Mouse (Mus musculus) induced T-regulatory cell, adult 2 months (primary cell): ENCODE measurements around the gene Gcnt2.

ENCODE experiments used
- DNase-seq: peaks from one replicate; pipeline ENCODE4 v3.0.0-alpha.2; 2012; ENCODE audit warnings: low read depth

Gcnt2 gene

DNA sequence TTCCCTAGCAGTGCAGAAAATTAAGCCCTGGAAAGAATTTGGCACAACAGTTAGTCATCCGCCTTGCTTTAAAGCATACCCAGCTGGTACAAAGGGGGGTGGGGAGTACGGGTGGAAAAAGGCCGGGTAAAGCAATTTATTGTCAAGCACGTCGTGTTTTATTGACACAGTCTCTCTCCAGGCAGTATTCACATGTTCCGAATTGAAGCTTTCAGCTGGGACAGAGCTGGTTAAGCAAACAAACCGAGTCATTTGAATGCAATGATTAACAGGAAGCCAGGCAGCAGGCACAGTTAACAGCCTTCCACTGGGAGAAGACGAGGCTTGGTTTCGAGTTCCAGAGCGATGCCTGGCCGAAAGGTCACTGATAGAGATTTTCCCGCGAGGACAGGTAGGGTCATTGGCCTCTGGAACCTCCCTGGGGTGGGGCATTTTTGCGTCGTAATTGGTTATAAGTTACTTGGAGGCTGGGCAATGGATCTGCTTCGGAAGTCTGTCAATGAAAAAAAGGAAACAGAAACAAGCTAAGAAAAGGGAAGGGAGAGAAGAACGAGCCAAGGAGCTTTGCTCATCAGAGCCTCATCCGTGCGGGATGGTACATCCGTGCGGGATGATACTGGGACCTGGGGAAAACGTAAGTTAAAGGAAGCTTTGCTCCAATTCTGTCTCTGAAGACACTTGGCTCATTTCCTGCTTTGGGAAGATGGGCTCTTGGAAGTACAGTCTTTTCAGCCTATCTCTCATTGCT is at the start of gene Gcnt2:
TSS of gene Gcnt2 (plus strand) at position 103 of the 748 bp plus-strand sequence.
- DNase-seq, result no peak

DNA sequence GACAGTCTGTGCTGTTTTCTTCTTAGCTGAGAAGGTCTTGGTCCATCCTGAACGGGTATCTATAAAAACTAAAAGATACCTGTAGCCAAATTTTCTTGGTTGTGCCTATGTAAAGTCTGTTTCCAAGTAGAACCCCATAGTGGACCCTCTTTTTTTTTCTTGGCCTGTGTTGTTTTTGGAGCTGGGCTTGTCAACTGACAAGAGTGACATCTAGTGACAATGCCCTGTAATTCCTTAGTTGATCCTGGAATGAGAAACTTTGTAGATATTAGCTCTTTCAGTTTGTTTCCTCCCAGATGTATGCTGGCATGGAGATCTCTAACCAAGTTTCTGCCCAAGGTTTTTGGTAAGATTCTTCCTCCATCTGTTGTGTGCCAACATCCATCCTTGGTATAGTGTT is 38.9 kb upstream of the Gcnt2 start:
- no peak for DNase-seq

DNA sequence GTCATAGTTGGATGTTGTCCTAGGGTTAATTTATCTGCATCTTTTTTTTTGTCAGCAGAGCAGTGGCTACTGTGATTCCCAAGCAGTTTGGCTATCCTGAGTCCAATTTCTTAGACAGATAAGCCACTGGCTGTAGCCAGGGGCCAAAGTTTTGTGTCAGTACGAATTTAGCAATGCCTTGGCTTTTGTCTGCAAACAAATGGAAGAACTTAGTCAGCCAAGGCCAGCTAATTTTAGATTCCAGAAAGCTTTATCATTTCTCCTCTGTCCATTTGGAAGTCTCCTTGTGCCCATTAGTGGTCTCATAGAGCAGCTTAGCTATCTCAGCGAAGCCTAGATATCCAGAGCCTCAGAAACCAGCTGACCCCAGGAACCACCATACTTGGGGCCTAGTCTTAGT is 37.6 kb upstream of the Gcnt2 start:
- DNase-seq, result no peak

DNA sequence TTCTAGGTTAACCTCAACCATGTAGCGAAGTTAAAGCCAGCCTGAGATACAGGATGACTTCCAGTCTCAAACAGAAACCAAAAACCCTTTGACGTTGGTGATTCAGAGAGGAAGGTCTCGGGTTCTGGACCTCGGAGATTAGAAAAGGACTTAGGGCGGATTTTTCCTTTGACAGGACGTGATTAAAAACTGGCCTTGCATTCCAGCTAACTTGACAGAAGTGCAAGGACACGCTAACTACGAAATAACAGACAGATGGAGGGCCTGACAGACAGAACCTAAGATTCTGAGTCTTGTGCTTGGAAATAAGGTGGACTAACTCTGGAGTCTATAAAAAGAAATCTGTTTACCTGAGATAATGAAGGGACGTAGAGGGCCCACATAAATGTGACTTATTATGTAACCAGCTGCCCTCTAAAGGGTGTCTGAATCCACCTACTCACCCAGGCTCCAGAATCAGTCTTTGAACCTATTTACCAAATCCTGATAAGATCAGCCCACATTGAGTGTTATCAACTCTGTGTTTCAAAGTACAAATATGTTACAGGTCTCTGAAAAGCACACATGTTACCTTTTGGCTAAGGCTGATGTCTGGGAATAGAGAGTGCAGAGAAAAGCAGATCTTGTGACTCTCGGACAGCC is 18.3 kb upstream of the Gcnt2 start:
- no peak for DNase-seq

DNA sequence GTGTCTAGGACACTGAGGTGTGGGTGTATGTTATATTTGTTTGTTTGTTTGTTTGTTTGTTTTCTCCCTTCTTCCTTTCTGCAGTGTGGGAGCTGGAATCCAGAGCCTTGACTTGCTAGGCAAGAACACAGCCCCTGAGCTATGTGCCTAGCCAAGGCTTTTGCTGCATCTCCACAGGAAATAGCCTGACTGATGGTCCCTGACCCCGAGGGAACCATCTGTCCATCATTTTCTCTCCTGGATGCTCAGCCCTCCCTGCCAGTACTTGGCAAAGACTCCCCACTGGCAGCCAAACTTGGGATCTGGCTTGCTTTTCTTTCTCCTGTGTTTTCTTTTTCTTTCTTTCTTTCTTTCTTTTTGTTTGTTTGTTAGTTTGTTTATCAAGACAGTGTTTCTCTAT is 17.4 kb upstream of the Gcnt2 start:
- DNase-seq, result no peak

DNA sequence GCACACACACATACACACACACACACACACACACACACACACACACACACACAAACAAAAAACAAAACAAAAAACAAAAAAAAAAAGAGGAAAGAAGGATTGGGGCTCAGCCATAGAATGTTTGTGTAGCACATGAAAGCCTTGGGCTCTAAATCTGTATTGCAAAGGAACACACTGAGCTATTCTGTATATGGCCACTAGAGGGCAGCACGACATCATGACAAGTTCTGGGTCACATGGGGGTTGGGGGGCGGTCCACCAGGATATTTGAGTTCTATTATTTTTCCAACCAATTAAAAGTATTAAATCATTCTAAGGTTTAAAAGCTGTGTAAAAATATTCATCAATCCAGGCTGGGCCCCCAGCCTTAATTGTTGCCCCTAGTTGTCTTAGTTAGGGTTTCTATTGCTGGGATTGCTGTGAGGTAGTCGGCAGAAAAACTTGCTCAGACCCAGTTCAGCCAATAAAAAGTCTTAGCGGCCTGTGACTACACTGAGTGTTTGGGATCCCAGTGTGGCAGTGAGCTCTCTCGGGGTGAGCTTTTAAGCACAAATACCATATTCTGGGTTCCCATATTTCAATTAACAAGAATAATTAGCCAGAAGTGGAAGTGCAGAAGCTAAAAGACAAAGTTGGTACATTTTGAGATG is 16.0 kb upstream of the Gcnt2 start:
- DNase-seq, result peak; percentile 71

DNA sequence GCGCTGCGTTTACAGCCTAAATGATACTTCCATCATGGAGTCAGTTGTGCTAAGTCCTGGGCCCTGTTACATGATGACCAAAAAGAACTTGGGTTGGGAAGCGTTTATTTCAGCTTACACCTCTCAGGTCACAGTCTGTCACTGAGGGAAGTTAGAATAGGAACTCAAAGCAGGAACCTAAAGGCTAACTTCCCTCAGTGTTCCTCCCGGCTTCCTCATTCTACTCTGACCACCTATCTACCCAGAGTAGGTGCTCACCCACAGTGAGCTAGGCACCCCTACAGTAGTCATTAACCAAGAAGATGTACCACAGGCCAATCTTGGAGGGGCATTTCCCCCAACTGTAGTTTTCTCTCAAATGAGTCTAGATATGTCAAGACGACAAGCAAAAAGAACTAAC is 15.4 kb upstream of the Gcnt2 start:
- no peak for DNase-seq

DNA sequence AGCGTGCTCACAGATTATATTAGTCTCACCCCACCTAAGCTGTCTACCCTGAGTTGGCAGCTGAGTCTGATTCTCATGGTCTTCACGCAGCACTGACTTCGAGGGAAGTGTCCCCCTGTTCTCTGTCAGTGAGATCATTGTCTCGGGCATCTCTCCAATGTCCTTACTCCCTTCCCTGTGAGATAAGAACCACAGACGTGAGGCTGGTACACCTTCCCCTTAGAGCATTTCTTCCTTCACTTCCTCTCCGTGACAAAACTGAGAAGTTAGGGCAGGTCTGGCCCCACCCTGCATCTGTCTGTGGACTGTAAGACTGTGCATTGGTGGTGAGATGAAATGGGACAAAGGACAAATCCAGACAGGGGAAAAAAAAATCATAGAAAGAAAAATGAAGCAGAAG is 13.6 kb upstream of the Gcnt2 start:
- DNase-seq, result no peak

DNA sequence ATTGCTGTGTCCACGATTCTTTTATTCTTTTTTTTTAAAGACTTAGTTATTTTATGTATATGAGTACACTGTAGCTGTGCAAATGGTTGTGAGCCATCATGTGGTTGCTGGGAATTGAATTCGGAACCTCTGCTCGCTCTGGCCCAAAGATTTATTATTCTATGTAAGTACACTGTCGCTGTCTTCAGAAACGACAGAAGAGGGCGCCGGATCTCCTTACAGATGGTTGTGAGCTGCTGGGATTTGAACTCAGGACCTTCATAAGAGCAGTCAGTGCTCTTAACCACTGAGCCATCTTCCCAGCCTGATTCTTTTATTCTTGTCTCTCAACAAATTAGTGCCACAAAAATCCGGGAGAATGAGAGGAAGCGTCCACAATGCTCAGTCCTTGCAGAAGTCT is 13.2 kb upstream of the Gcnt2 start:
- no peak for DNase-seq

DNA sequence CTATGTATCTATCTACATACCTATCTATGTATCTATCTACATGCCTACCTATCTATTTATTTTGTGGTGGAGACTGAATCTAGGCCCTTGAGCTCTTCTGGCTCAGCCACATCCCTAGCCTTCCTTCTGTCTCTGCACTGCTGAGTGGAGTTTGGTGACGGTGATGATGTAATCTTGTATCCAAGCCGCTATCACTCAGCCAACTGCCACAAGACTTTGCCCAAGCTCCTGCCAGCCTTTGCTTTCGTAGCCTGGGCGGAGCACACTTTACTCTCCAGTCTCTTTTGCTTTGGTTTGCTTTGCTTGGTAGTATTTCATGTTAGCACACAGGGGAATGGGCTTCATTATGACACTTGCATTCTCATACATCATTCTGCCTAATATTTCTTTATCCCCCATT is 11.7 kb upstream of the Gcnt2 start:
- no peak for DNase-seq

DNA sequence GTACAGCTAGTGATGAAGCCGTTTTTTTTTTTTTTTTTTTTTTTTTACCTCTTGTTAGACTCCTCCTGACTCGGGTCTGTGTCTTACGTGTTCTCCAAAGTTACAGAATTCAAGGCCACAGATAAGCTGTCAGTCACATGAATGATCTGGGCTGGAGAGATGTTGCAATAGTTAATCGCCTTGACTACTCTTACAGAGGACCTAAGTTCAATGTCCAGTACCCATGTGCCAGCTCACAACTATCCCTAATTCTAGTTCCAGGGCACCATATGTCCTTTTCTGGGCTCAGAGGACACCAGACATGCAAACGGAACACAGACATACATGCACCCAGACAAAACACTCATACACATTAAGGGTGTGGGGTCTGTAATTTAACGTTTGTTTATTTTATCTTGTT is 8.9 kb upstream of the Gcnt2 start:
- DNase-seq, result no peak

DNA sequence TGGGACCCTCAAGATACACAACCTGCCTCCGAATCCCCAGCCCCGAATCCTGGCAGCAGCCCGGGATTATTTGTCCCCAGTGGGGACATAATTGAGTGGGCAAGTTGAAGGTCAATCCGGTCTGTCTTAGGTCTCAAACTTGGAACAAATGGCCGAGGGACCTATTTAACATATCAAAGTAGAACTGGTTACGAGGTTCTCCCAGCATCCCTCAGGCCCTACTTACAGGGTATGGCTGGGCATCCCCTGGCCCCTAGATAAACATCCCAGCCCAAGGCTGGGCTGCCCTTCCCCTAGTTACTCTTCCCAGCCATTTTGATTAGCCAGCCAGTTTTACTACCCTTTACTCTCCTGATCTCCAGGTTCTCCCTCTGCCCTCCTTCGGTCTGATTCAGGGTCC is 8.3 kb upstream of the Gcnt2 start:
- DNase-seq, result no peak

DNA sequence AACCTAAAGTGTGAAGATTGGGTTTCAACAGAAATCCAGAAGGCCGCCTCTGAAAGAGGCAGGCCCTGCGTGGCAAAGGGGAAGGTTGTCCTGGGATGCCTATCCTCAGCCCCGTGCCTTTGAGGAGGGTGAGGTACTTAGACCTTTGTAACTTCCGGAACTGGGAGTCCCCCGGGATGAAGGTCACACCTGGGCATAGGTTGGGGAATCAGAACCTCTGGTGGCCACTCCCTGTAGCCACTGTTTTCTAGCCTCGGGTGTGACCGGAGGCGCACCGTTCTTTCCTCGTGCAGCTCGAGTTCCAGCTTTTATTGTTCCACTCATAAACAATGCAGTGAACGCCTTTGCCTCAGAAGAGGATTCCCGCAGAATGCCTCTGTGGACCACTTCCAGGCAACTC is 7.6 kb upstream of the Gcnt2 start:
- DNase-seq, result no peak

DNA sequence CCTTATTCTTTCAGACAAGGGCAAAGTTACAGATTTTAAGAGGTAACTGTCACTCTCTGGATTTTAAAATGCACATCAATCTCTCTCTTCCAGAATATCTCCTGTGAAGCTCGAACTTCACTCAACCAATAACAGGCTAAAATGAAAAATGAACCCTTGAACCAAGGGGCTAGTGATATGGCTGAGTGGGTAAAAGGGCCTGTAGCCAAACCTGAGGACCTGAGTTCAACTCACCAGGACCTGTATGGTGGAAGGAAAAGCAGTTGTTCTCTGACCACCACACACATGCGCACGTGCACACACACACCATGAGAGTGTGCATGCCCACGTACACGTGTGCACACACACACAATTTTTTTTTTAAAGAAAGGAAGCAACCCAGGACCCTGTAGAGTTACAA is 6.8 kb upstream of the Gcnt2 start:
- no peak for DNase-seq

DNA sequence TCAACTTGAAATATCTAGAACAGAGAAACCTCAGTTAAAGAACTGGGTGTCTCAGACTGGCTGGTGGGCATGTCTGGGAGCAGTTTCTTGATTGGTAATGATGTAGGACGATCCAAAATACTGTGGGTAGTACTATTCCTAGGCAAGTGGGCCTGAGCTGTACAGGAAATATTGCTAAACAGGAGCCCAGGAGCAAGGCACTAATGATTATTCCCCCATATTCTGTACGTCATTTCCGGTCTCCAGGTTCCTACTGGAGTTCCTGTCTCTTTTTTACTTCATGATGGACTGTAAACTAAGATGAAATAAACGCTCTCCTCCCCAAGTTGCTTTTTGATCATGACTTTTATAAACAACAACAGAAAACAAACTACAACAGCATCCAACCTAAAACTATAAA is 5.7 kb upstream of the Gcnt2 start:
- no peak for DNase-seq

DNA sequence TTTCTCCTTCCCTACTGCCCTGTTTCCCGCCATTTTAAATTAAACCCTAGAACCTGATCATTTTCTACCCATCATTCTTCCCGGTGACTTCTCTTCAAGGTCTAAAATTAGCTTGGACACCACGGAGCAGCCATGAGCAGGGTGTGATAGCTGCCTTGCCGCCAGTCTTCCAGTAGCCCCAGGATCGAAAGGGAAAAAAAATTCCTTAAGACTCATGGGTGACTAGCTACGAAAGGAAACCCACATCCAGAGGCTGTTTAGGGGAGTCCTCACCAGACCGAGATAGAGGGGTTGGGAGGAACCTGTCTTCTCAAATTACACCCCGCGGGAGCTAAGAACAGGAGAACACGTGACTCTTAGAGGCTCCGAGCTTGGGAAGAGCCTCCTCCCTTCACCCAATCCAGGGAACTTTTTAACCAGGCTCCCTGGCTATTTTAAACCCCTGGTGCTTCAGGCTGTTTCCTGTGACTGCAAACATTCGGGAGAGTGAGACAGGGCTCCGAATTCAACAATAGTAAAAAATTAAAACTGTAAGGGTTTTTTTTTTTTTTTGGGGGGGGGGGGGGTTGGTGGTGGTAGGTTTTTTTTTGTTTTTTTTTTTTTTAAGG is 5.0 kb upstream of the Gcnt2 start:
- no peak for DNase-seq

DNA sequence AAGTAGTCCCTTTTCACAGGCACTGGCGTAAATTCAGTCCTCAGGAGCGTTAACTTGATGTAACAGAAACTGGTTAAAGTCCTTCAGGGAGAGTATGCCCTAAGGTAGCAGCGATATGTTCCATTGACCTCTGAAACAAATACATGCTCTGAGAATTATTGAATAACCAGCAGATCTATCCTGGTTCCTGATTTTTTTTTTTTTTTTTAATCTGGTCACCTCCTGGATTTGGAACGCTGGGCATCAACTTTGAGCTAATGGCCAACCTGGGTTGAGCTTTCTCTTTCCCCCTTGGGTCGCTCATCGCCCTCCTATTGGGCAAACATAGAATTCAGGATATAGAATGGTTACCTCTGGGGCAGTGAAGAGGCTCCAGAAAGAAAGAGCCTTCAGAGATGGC is 4.3 kb upstream of the Gcnt2 start:
- no peak for DNase-seq

DNA sequence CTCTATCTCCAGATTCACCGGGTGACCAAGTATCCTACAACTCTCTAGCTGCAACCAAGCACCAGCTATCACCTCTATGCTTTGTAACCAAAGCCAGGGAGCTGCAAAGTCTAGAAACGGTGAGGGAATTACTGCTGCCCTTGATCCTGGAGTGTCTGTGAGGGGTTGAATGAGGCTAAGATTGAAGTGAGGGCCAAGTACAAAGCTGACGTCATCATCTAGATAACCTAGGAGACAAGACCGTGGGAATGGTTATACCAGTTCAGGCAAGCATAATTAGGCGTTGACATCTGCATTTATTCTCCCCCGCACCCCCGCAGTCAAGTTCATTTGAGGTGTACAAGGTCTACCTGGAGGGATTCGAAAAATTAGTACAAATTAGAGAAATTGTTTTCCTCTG is 2.8 kb upstream of the Gcnt2 start:
- no peak for DNase-seq

DNA sequence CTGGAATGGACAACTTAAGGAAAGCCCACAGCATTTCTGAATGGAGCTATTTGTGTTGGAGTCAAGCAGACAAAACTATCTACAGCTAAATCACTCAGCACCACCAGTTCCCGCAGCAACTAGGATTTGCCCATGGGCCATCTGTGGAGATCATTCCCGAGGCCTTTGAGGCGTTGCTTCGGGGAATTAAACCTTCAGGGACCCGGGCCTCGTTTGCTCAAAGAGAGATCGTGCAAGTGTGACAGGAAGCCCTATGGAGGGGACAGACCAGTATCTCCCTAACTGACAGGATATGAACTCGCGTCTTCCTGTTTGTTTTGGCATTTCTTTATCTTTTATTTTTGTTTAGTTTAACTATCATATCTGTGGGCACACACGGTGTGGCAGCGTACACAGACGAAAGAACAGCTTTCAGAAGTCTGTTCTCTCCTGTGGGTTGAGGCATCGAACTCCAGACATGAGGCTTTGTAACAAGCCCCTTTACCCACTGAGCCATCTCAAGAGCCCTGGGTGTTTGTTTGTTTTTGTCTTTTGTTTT is 2.2 kb upstream of the Gcnt2 start:
- DNase-seq, result no peak

DNA sequence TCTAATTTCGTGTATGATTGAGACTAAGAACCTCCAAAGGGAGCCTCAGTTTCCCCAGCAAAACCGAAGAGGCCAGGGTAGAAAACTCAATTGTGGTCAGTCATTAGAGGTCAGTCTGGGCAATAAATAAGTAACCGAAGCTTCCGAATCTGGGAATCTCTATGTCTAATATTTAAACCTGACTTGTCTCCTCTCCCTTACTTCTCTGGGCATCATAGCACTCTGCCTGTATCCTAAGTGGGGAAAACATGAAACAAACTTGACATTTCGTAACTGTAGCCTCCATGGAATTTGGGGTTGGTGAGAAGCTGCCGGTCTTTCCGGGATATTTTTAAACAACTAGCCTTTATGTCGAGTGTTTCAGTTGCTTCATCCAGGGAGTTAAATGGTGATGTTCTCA is 329 bp upstream of the Gcnt2 start:
- no peak for DNase-seq

DNA sequence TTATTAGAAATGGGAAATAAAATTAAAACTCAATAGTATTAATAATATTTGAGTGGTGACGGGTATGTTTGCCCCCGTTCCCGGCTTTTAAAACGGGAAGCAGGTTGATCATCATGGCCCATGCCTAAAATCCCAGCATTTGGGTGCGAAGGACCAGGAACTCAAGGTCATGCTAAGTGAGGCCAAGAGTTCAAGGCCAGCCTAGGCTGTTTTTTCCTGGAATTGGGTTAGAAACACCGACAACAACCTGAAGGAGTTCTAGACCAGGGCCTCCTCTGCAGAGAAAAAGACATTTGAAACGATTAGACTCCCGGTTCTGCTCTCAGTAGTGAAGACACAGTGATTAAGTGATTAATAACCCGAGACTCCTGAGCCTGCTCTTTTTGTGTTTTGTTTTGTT is 3.5 kb downstream of the Gcnt2 start:
- no peak for DNase-seq

DNA sequence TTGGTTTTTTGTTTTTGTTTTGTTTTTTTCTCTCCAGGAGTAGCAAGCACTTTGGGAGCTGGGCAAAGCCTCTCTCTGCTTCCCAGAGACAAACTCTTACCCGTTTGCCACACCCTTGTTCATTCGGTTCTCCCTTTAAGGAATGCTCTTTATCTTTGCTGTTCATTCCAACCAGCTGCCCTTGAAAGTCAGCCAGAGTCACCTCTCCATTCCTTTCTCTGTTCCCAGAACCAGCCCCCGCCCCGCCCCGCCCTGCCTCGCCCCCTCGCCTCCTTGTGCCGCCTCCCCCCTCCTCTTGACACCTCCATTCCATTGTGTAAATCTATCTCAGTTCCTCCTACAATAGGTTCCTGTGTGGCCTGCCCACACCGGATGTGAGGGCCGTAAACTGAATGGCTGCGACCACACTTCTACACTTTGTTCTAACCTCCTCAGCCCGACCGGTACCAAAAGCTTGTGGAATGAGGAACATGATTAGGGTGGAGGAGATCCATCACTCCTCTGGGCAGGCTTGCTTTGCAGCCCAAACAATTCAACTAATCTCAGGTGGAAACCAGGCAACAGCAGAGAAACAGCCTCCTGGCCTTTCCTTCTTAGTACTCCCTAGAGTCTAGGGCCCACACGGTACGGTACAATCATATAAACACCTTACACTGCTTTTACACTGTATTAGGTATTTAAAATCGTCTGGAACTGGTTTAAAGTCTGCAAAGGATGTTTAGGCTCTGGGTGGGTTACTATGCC is 9.5 kb downstream of the Gcnt2 start:
- peak; percentile 5 for DNase-seq
